Mouse (Mus musculus): ENCODE data around the gene Figla.

Gene Figla

DNA sequence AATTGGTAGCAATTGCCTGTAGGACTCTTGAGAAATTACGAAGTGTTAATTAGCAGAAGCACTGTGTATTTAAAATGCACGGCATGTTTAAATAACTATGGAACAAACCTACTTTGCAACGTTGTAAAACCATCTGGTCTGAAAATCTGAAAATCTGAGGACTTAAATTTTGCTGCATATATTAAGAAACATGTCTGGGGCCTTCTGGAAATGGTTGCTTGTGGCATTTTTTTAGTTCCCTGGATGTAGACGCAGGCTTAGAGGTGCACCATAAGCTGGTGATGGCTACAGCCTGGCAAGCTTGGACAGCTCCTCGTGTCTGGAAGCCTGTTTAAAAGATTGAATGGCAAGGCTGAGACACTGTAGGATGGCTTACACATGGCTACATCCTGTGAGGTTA, 53.0 kb downstream of the Figla start:
- in situ Hi-C loops (cut with MboI; ENCODE audit: low sequenced_read_pairs) = no loop called here

DNA sequence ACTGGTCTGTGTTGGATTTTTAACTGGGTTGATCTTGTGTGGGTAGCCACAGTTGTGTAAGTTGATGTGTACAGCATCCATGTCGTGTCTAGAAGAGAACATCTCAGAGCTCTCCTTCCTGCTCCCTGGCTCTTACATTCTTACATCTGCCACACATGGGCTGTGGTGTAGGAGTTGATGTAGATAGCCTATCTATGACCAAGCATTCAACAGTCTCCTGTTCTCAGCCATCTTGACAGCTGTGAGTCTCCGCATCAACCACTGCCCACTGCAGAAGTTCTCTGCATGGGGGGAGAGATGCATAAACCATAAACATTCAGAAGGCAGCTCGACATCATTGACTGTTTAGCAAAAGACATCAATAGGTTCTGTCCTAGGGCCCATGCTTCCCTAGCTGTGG, 53.9 kb downstream of the Figla start:
- in situ Hi-C loops (cut with MboI; ENCODE audit: low sequenced_read_pairs) = no loop called here

- in situ Hi-C loops (cut with MboI; ENCODE audit: low sequenced_read_pairs) = no loop called here
These were observed 54.3 kb downstream of the Figla start for GRCm38 (mm10) chr6:86070277-86070676.
